Mouse (Mus musculus) naive thymus-derived CD4-positive, alpha-beta T cell, adult 5 months (primary cell): ENCODE data around the gene Vmn2r41. TPM values are rescaled to one million over a fixed set of nuclear protein-coding genes. Genes with fewer than 3 reads are reported as not detected.

Experiments used
- polyA plus RNA-seq: library from polyadenylated mRNA; unstranded; fragments of 100-300 nt; shearing (Covaris generic); gene quantifications from one replicate; pipeline ENCODE4 v1.2.1, GENCODE M21; 2017

Gene Vmn2r41
- not detected for polyA plus RNA-seq

GRCm38 (mm10) chr7:8161554-8161953 lies at the start of gene Vmn2r41:
Gene Vmn2r41 (minus strand): TSS chr7:8161654.

GRCm38 (mm10) chr7:8200220-8200619 lies 38.8 kb upstream of the Vmn2r41 start, which contains the start of gene Vmn2r42:
Gene Vmn2r42 (minus strand): TSS chr7:8200320.

Other genes starting within 250 kb of the Vmn2r41 start
- gene Vmn2r42, start 38.7 kb upstream of the Vmn2r41 start, polyA plus RNA-seq = 0.16 TPM
- gene Vmn2r43, start 98.9 kb upstream of the Vmn2r41 start, polyA plus RNA-seq = not detected
- not detected for gene Vmn2r44, start 221.7 kb upstream of the Vmn2r41 start, polyA plus RNA-seq